Mouse (Mus musculus) hematopoietic stem cell, adult 5-6 weeks (primary cell): ENCODE data around the gene Nol10. TPM values are rescaled to one million over a fixed set of nuclear protein-coding genes. Genes with fewer than 3 reads are reported as not detected.
A peak's percentile ranks its signal among the peaks of the same experiment; 100 is the strongest.

Source experiments
- ATAC-seq, 2 experiments: fragments of 125-278 bp in 1 of 2; replicated peaks in 1 of 2; 2 replicates each; pipeline ENCODE4 v1.8.0; 2016 to 2017; ENCODE audit warnings: inconsistent platforms in 2 of 2, mild to moderate bottlenecking in 2 of 2, moderate number of reproducible peaks in 2 of 2, low read depth in 1 of 2, moderate TSS enrichment in 1 of 2; ENCODE audit not compliant: low FRiP score in 2 of 2, poor library complexity in 2 of 2, severe bottlenecking in 2 of 2, insufficient read depth in 1 of 2, low TSS enrichment in 1 of 2
- total RNA-seq: library from RNA; stranded (forward); fragments of 172-1452, 232-1000 nt; gene quantifications from 2 replicates; pipeline ENCODE4 v1.2.3, GENCODE M21; 2017

Gene Nol10
- total RNA-seq, result 8.7 and 13.2 TPM in 2 replicates

DNA sequence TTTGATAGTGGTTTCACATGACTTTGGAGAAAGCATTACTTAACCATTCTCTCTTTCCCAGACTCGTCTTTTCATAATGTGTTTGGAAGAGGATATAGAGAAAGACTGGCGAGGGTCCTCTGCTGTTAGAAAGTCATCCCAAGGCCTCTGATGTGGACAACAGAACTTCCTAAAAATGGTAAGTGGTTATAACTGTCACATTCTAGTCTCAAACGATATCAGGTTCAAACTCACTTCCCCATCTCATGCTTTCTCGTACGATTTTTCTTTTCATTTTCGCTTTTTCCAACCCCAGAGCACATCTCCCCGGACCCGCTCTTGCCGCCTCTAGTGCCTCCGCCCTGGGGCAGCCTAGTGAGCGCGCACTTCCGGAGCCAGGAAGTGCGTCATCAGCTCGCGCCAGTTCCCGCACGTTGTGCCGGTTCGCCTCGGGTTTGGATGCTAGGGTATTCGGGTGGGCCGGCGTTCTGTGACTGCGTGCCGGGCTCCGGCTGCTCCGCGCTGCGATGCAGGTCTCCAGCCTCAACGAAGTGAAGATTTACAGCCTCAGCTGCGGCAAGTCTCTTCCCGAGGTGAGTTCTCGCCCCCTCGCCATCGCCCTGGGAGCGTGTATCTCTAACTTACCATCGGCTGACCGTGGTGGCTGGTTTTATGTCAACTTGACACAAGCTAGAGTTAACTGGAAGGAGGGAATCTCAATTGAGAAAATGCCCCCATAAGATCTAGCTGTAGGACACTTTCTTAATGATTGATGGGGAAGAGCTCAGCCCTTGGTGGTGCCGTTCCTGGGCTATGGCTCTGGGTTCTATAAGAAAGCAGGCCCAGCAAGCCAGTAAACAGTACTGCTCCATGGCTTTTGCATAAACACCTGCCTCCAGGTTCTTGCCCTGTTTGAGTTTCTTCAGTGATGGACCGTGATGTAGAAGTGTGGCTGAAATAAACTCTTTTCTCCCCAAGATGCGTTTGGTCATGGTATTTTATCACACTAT lies at the start of gene Nol10:
Gene Nol10 (plus strand): TSS at position 411 of the 989 bp plus-strand sequence.
- ATAC-seq, result peak; percentile 95 to 98

GRCm38 (mm10) chr12:17299902-17300301 lies 48.4 kb upstream of the Nol10 start:
- no peak for ATAC-seq

- no peak for ATAC-seq
These were observed 42.8 kb upstream of the Nol10 start for GRCm38 (mm10) chr12:17305445-17305844.

- 0 out of 4 replicates have a peak, but pooled peaks of 1 of the 2 experiments have one; percentile 12 for ATAC-seq
These were observed 40.0 kb upstream of the Nol10 start for GRCm38 (mm10) chr12:17308246-17308645.

DNA sequence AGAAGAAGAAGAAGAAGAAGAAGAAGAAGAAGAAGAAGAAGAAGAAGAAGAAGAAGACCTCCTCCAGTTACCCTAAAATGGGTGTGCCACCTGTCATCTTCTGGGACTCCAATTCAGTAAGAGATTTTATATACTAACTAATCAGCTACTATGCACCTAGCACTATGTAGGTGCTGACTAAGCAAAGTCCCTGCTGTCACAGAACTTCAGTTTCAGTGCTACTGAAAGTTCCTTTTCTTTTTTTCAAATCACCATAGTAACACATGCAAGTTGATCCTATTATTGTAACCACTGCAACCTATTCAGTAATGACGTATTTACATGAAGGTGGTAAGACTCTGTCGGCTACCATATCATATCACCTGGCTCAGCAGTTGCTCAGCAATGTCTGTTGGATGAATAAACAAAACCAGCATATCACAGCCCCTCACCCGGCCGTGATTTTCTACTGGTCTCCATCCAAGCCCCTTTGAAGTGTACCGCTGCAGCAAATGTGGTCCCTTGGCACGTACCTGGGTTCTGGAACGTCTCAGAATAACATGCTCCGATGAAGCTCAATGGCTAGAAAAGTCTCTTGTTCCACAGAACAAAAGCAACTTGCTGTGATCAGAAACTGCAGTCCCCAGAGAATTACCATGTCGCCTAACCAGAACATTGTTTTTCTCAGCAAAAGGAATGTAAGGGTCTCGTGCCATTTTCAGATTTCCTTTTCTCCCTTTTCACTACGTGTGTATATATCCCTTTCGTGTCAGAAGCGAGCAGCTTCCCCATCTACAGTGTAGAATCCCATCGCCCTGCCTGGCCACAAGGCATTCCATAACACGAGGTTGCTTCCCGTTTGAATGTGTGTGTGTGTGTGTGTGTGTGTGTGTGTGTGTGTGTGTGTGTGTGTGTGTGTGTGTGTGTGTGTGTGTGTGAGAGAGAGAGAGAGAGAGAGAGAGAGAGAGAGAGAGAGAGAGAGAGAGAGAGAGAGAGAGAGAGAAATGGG lies 37.1 kb upstream of the Nol10 start:
- no peak for ATAC-seq

DNA sequence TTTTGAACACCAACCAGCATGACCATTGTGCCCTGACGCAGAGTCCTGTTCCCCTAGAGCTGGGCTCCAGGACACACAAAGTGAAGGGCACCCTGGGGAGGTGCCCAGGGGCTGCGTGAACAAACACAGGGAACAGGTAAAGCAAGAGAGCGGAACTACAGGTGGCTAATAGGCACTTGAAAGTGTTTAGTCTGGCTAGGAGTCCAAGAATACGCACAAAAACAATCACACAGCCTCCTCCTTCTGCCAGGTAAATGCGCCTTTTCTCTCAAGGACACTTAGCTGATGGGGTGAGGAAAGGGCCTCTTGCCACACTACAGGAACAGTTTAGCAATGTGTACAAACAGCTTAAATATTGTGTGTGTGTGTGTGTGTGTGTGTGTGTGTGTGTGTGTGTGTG lies 32.2 kb upstream of the Nol10 start:
- no peak for ATAC-seq

GRCm38 (mm10) chr12:17317970-17318369 lies 30.3 kb upstream of the Nol10 start:
- ATAC-seq, result no peak

DNA sequence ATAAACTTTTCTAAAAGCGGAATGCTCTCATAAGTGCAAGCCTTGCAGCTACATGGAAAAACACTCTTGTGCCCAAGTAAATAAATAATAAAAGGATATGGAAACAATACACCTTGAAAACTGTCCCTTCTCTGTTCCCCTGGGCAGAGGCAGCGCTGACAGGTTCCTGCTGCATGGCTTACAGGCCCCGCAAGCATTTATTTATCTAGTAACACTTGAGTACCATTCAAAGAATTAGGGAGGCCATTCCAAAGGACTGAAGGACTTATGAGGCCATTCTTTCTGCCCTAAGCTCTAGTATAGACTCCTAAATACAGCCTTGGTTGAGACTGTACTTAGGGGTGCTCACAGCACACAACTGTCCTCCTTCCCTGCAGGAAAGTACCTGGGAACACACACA lies 29.8 kb upstream of the Nol10 start:
- no peak for ATAC-seq

- ATAC-seq, result peak; percentile 46 to 49; a peak in 3 of 4 replicates
These were observed 23.4 kb upstream of the Nol10 start for GRCm38 (mm10) chr12:17324549-17325470.

GRCm38 (mm10) chr12:17329259-17329658 lies 19.0 kb upstream of the Nol10 start, which contains the start of gene Atp6v1c2:
TSS of gene Atp6v1c2 (minus strand) at chr12:17329359.
- no peak for ATAC-seq

GRCm38 (mm10) chr12:17333459-17333858 lies 14.8 kb upstream of the Nol10 start:
- ATAC-seq, result no peak

DNA sequence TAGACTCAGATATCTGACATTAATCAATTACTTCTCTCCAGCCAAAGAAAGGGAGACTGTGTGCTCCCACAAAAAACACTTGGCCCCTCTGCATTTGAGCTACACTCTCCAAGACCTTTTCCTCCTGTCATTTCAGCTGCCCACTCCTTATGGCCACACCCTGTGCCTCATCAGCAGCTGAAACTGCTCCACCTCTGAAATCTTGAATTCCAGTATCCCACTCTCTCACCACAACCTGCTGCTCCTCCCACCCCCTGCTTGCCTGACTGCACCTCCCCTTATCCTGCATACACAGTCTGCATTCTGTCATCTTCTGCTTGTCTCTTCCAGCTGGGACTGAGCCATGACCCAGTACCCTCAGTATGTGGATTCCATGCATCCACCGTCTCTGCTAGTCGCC lies 9.9 kb upstream of the Nol10 start:
- ATAC-seq, result no peak

GRCm38 (mm10) chr12:17339114-17339905 lies 8.9 kb upstream of the Nol10 start:
- no peak for ATAC-seq

DNA sequence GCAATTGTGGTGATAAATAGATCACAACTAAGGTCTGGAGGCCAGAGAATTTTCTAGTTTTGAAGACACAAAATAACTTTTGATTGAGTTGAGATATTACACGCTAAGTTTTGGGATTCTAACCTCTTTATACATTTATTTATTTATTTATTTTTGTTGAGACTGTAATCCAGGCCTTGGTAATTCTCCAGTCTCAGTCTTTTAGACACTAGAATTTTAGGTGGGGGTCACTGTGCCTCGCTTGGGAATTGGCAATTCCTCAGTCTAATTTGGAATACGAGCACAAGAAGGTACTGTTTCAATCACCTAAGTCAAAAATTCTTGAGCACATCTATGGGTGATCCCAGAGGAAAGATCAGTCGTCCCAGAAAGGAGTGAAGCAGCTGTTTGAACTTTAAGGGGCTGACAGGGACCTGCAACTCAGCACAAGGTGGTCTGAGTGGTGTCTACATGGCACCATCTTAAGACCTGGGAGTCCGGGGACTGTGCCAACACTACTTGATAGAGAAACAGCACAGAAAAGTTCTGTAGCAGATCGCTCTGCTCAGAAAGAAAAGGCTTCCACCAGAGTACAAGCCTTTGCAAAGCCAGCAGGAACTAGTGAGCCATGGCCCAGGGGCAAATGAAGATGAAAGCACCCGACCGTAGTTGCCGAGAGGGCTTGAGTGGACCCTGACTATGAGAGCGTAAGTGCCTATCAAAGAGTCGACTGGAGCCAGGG lies 771 bp upstream of the Nol10 start:
- ATAC-seq, result peak; percentile 4 to 27; a peak in 1 of 4 replicates

GRCm38 (mm10) chr12:17350106-17350505 lies 1.8 kb downstream of the Nol10 start:
- no peak for ATAC-seq
